Mouse (Mus musculus) erythroblast, embryonic 14.5 days (primary cell): ENCODE results near the gene Psme2.

Source experiments
- GATA1 ChIP-seq: IDR thresholded peaks from 2 replicates; pipeline ENCODE4 v1.6.1; 2012; ENCODE audit warnings: low read length, inconsistent platforms, mixed read lengths
- TAL1 ChIP-seq: IDR thresholded peaks from 3 replicates; pipeline ENCODE4 v1.6.1; 2012; ENCODE audit warnings: low read length, inconsistent platforms, mixed read lengths

DNA sequence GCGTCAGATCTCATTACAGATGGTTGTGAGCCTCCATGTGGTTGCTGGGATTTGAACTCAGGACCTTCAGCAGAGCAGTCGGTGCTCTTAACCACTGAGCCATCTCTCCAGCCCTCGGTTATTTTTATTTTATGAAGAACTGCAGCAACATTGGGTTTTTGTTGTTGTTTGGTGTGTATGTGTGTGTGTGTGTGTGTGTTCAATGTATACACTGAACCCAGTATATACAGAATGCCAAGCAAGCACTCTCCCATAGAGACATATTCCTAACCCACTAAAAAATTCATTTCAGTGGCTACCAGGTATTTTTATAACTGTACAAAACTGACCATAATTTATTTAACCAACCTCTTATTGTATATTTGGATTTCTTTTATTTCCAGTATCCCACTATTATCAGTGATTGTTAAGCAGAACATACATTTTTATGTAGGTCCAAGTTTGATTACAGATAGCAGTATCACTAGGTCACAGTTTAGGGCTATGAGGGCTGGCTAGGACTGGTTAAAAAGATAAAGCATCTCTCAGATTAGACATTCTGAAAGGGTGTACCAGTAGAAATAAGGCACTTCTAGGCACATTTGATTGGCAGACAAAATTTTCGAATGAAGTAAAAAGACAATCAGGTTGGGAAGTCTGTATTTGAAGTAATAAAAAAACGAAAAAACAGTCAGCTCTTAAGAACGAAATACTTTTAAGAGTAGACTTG, 32.0 kb downstream of the Psme2 start:
- TF ChIP-seq GATA1, result peak; percentile 68
- peak; percentile 68 for TF ChIP-seq TAL1
